Mouse (Mus musculus) inflammation-experienced regulatory T-cells, adult 6 months (primary cell): Measurements from ENCODE around the gene Olfr1282. TPM values are rescaled to one million over a fixed set of nuclear protein-coding genes. Genes with fewer than 3 reads are reported as not detected.
"Not testable (repeated sequence)": the region's sequence is repeated elsewhere in the genome, so short reads cannot be mapped to it uniquely, and the experiment has no call there.

ENCODE experiments used
- ATAC-seq: one replicate; pipeline ENCODE4 v1.8.0; 2017
- polyA plus RNA-seq, 3 experiments: library from polyadenylated mRNA; unstranded; fragments of 100-300 nt; shearing (Covaris generic); gene quantifications; one replicate each; pipeline ENCODE4 v1.2.1; 2017

Gene Olfr1282
- not detected for polyA plus RNA-seq

- ATAC-seq: no peak
Observed at GRCm38 (mm10) chr2:111335976-111336375, at the start of gene Olfr1282. Olfr1282 (minus strand) TSS chr2:111336076.

- no peak for ATAC-seq
Observed at GRCm38 (mm10) chr2:111375222-111375621, 39.3 kb upstream of the Olfr1282 start, which contains the start of gene Olfr1284. Olfr1284 (plus strand) TSS chr2:111375522.

- no peak for ATAC-seq
Observed at GRCm38 (mm10) chr2:111366490-111366889, 30.6 kb upstream of the Olfr1282 start, which contains the start of gene Olfr1283. Olfr1283 (plus strand) TSS chr2:111366790.

- ATAC-seq: not testable (repeated sequence)
Observed at GRCm38 (mm10) chr2:111333721-111334120, 2.2 kb downstream of the Olfr1282 start.

- no peak for ATAC-seq
Observed at GRCm38 (mm10) chr2:111326220-111326619, 9.7 kb downstream of the Olfr1282 start, which contains the start of gene Olfr1281. Olfr1281 (plus strand) TSS chr2:111326520.

GRCm38 (mm10) chr2:111313717-111314116 lies 22.2 kb downstream of the Olfr1282 start, which contains the start of gene Olfr1280:
Olfr1280 (plus strand) TSS chr2:111314017.
- no peak for ATAC-seq

GRCm38 (mm10) chr2:111300374-111300773 lies 35.5 kb downstream of the Olfr1282 start, which contains the start of gene Olfr1279:
Olfr1279 (plus strand) TSS chr2:111300635.
- ATAC-seq: no peak

- no peak for ATAC-seq
Observed at GRCm38 (mm10) chr2:111298541-111298940, 37.3 kb downstream of the Olfr1282 start.

- no peak for ATAC-seq
Observed at GRCm38 (mm10) chr2:111289836-111290235, 46.0 kb downstream of the Olfr1282 start, which contains the start of gene Olfr1278. Olfr1278 (plus strand) TSS chr2:111290136.

Other genes starting within 250 kb of the Olfr1282 start
- gene Gm13941, start 230.1 kb downstream of the Olfr1282 start, polyA plus RNA-seq: not detected
- gene Gm15130, start 183.1 kb downstream of the Olfr1282 start, polyA plus RNA-seq: not detected
- not detected for gene 4930430A15Rik, start 106.5 kb downstream of the Olfr1282 start, polyA plus RNA-seq
- gene Olfr1275, start 100.8 kb downstream of the Olfr1282 start, polyA plus RNA-seq: not detected
- gene Olfr1276, start 81.6 kb downstream of the Olfr1282 start, polyA plus RNA-seq: not detected
- not detected for gene Olfr1277, start 62.0 kb downstream of the Olfr1282 start, polyA plus RNA-seq
- not detected for gene Olfr1278, start 45.9 kb downstream of the Olfr1282 start, polyA plus RNA-seq
- not detected for gene Olfr1279, start 35.4 kb downstream of the Olfr1282 start, polyA plus RNA-seq
- not detected for gene Olfr1280, start 22.1 kb downstream of the Olfr1282 start, polyA plus RNA-seq
- gene Olfr1281, start 9.6 kb downstream of the Olfr1282 start, polyA plus RNA-seq: not detected
- gene Olfr1283, start 30.7 kb upstream of the Olfr1282 start, polyA plus RNA-seq: not detected
- not detected for gene Olfr1284, start 39.4 kb upstream of the Olfr1282 start, polyA plus RNA-seq
- not detected for gene Olfr1286, start 87.0 kb upstream of the Olfr1282 start, polyA plus RNA-seq
- gene Olfr1287, start 113.1 kb upstream of the Olfr1282 start, polyA plus RNA-seq: not detected
- gene Olfr1288, start 138.0 kb upstream of the Olfr1282 start, polyA plus RNA-seq: not detected
- gene Olfr1289, start 144.7 kb upstream of the Olfr1282 start, polyA plus RNA-seq: not detected
- gene Olfr1290, start 157.8 kb upstream of the Olfr1282 start, polyA plus RNA-seq: not detected
- under 1 TPM in 1 of 3 experiments, not detected in 2; 0.07 TPM for gene Olfr1291-ps1, start 161.1 kb upstream of the Olfr1282 start, polyA plus RNA-seq
- gene Olfr1293-ps, start 189.1 kb upstream of the Olfr1282 start, polyA plus RNA-seq: not detected
- not detected for gene Olfr1294, start 204.2 kb upstream of the Olfr1282 start, polyA plus RNA-seq
- gene Olfr1295, start 233.6 kb upstream of the Olfr1282 start, polyA plus RNA-seq: not detected